Mouse (Mus musculus): Measurements from ENCODE around the gene Hrk.

- TF ChIP-seq CTCF (IDR thresholded peaks at IDR 0.05; ENCODE audit: low read depth): no peak
- no peak for TF ChIP-seq EP300 (IDR thresholded peaks at IDR 0.05; ENCODE audit: low read depth)
Measured at GRCm38 (mm10) chr5:118190491-118190890, 26.0 kb downstream of the Hrk start.
